Mouse (Mus musculus) spleen, adult 2 months (tissue): ENCODE measurements around the gene Stat6. TPM values are rescaled to one million over a fixed set of nuclear protein-coding genes. Genes with fewer than 3 reads are reported as not detected.

Experiments used
- DNase-seq, 2 experiments: peaks; one replicate each; pipeline versions ENCODE4 v3.0.0 to v3.0.0-alpha.2; 2012 to 2021; ENCODE audit warnings: low spot score in 2 of 2, low read depth in 1 of 2
- H3K27ac ChIP-seq: fragments of 200-500 bp; 2 replicates; pipeline ENCODE4 v1.5.1; 2012; ENCODE audit warnings: low read length, inconsistent platforms; ENCODE audit not compliant: insufficient read depth
- H3K27me3 ChIP-seq: fragments of 200-500 bp; 2 replicates; pipeline ENCODE4 v1.6.1; 2012; ENCODE audit warnings: mild to moderate bottlenecking, moderate library complexity, low read length, inconsistent platforms; ENCODE audit not compliant: control insufficient read depth, insufficient read depth
- H3K36me3 ChIP-seq: fragments of 200-500 bp; 2 replicates; pipeline ENCODE4 v1.6.1; 2012; ENCODE audit warnings: mild to moderate bottlenecking, low read length, inconsistent platforms; ENCODE audit not compliant: control insufficient read depth, insufficient read depth
- H3K4me1 ChIP-seq: fragments of 200-500 bp; 2 replicates; pipeline ENCODE4 v1.6.1; 2011; ENCODE audit warnings: inconsistent platforms; ENCODE audit not compliant: control insufficient read depth, insufficient read depth, insufficient read length
- H3K4me3 ChIP-seq: fragments of 200-500 bp; 2 replicates; pipeline ENCODE4 v1.5.1; 2011; ENCODE audit warnings: mild to moderate bottlenecking, inconsistent platforms; ENCODE audit not compliant: insufficient read depth, insufficient read length; ENCODE audit errors: extremely low read depth
- CTCF ChIP-seq: fragments of 200-500 bp; IDR thresholded peaks from 2 replicates; pipeline ENCODE4 v1.5.1; 2011; ENCODE audit warnings: mild to moderate bottlenecking, inconsistent platforms; ENCODE audit not compliant: insufficient read depth, insufficient read length, insufficient replicate concordance; ENCODE audit errors: extremely low read depth
- POLR2A ChIP-seq: fragments of 200-500 bp; IDR thresholded peaks from 2 replicates; pipeline ENCODE4 v1.6.1; 2011; ENCODE audit warnings: low read depth, low read length, inconsistent platforms
- WGBS: fragments of 180-500 bp; shearing (Covaris S2); methylation state at CpG from one replicate; pipeline ENCODE4 v1.1.7; 2018; 5-methylcytosine and 5-hydroxymethylcytosine counted together
- polyA plus RNA-seq: library from polyadenylated mRNA; depleted of rRNA; stranded (reverse); fragments of >200 nt; gene quantifications from 2 replicates; pipeline ENCODE4 v1.2.3, GENCODE M21; 2012

Stat6 gene
- polyA plus RNA-seq, 1 experiment, result 126 TPM

DNA sequence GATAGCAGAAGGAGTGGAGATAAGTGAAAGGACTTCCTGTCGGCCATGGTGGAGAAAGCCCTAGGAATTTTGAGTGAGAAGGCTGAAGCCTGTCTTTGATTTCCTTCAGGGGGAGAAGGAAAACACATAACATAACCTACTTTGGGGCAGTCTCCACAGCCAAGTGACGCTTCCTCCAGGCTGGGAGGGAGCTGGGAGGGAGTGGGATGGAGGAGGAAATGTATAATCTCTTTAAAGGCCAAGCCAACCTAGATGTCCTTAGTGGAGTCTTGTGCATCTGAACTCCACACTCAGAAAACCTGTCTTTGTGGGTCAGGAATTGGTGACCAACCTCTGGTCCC lies 27.8 kb upstream of the Stat6 start:
- H3K36me3 ChIP-seq, result no peaks in the 10 kb centered on the region
- no peak overlapping the region for H3K4me3 ChIP-seq
- H3K27ac ChIP-seq, result peak overlapping the region; percentile 37; the same call in 1 of the 2 replicates
- no peak for DNase-seq
- peaks cover 2% of the 10 kb centered on the region; the same call in 1 of the 2 replicates for H3K27me3 ChIP-seq
- 71% methylated on average over 2 of the region's 2 CpGs for WGBS
- H3K4me1 ChIP-seq, result peaks cover 3% of the 10 kb centered on the region; the same call in 1 of the 2 replicates
- TF ChIP-seq CTCF, result no peak
- no peak for TF ChIP-seq POLR2A

DNA sequence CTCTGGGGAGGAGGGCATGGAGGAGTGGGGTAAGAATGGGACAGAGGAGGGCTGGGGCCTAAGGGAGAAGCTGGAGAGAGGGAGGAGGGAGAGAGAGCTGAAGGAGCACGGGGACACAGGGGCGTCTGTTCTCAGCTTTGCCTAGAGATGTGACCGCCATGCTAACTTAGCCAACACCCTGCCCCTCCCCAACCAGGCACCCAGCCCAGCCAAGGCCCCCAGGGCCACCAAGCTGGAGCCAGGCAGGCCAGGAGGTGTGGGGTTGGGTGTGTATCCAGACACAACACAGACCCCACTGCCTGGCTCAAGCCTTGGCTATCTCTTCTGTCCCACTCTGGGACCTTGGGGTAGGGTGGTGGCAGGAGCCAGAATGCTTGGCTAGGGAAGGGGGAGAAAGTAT lies 27.2 kb upstream of the Stat6 start:
- Histone ChIP-seq H3K4me1 (peaks cover 3% of the 10 kb centered on the region; the same call in 1 of the 2 replicates), H3K4me3 (no peak overlapping the region), H3K27me3 (peaks cover 2% of the 10 kb centered on the region; the same call in 1 of the 2 replicates), H3K36me3 (no peaks in the 10 kb centered on the region), H3K27ac (peak overlapping the region; percentile 37; the same call in 1 of the 2 replicates)
- DNase-seq, result no peak
- 89% methylated on average over 1 of the region's 3 CpGs for whole genome bisulfite sequencing
- TF ChIP-seq POLR2A, result no peak
- TF ChIP-seq CTCF, result no peak

DNA sequence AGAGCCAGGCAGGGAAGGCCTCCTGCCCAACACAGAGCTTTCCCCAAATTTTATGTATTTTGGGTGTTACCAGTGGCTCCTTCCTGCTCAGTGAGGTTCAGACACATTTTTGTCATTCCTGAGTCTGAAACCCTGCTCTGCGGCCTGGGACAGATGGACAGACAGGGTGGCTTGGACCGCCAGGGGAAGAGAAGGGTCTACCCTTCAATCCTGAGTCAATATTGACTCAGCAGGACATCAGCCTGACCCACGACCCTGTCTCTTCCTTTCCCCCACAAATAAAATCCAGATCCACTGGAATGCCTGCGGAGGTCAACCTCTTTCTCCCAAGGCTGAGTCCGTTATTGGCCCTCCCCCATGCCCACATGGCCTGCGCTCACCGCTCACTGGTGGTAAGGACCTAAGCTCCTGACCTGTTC lies 26.5 kb upstream of the Stat6 start:
- Histone ChIP-seq H3K27ac (0 out of 2 replicates have a peak overlapping the region, but pooled peaks have one; percentile 37), H3K4me1 (peaks cover 3% of the 10 kb centered on the region; the same call in 1 of the 2 replicates), H3K4me3 (no peak overlapping the region), H3K27me3 (peaks cover 5% of the 10 kb centered on the region), H3K36me3 (no peaks in the 10 kb centered on the region)
- no peak for TF ChIP-seq POLR2A
- TF ChIP-seq CTCF, result no peak
- DNase-seq, result no peak
- WGBS, result 82% methylated on average over 7 of the region's 7 CpGs

GRCm38 (mm10) chr10:127617294-127617693 lies 25.5 kb upstream of the Stat6 start:
- no peak for DNase-seq
- 90% methylated on average over 4 of the region's 4 CpGs for WGBS
- H3K4me1 ChIP-seq, result peaks cover 6% of the 10 kb centered on the region; the same call in 1 of the 2 replicates
- peaks cover 7% of the 10 kb centered on the region for H3K27me3 ChIP-seq
- H3K4me3 ChIP-seq, result no peak overlapping the region
- TF ChIP-seq CTCF (no peak), POLR2A (no peak)
- H3K27ac ChIP-seq, result no peak overlapping the region
- no peaks in the 10 kb centered on the region for H3K36me3 ChIP-seq

GRCm38 (mm10) chr10:127618173-127618572 lies 24.6 kb upstream of the Stat6 start:
- no peak for DNase-seq
- Histone ChIP-seq H3K27ac (peak overlapping the region; percentile 17; the same call in 1 of the 2 replicates), H3K27me3 (peaks cover 7% of the 10 kb centered on the region), H3K4me3 (no peak overlapping the region), H3K36me3 (no peaks in the 10 kb centered on the region), H3K4me1 (peaks cover 6% of the 10 kb centered on the region; the same call in 1 of the 2 replicates)
- no peak for TF ChIP-seq CTCF
- no peak for TF ChIP-seq POLR2A
- 55% methylated on average over 6 of the region's 6 CpGs for WGBS

DNA sequence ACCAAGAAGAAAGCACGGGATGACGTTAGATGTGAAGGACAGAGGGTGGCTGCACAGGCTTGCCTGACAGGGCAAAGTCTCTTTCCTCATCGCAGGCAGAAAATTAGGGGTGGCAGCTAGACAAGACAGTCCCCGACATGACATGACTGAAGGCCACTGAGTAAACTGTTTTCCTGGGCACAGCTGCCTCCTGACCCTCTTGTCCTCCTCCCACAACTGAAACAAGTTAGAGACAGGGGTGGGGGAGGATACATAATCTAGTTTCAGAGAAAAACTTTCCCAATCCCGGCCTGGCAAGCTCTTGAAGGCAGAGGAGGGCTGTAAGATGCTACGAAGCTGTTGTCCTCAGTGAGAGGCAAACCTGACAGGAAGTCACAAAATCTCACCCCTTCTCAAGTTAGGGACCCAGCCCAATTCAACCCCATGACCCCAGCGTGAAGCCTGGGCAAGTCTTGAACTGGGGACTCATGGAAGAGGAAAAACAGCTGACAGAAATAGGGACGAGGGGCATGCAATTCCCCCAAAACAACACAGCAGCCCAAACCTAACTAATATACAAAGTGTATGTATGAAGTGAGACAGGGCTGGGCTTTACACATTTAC lies 23.6 kb upstream of the Stat6 start:
- H3K36me3 ChIP-seq, result no peaks in the 10 kb centered on the region
- peaks cover 6% of the 10 kb centered on the region; the same call in 1 of the 2 replicates for H3K4me1 ChIP-seq
- WGBS, result 66% methylated on average over 8 of the region's 8 CpGs
- peak overlapping the region; percentile 29; the same call in 1 of the 2 replicates for H3K4me3 ChIP-seq
- peaks cover 7% of the 10 kb centered on the region for H3K27me3 ChIP-seq
- H3K27ac ChIP-seq, result peak overlapping the region; percentile 17
- DNase-seq, result no peak
- TF ChIP-seq POLR2A (no peak), CTCF (no peak)

DNA sequence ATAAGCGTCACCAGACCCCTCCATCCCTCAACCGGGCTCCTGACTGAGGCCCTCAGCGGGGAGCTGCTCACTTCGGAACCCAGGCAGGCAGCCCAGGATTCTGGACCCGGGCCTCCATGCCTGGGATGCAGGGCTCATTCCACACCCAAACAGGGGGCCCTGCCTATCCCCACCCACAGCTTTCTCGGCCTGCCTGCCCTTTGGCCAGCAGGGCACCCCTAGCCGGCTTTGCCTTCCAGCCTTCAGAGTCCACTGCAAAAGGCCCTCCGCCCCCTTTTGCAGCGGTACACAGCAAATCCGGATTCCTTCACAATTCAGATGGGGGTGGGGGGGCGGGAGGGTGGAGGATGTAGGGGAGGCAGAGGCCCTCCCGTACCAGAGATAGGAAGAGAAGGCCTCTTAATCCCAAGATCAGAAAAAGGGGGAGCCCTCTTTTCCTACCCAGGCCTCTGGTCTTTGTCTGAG lies 22.8 kb upstream of the Stat6 start:
- DNase-seq, result no peak
- Histone ChIP-seq H3K4me1 (peaks cover 6% of the 10 kb centered on the region; the same call in 1 of the 2 replicates), H3K36me3 (no peaks in the 10 kb centered on the region), H3K4me3 (peak overlapping the region; percentile 57; the same call in 1 of the 2 replicates), H3K27me3 (peaks cover 7% of the 10 kb centered on the region), H3K27ac (peak overlapping the region; percentile 17)
- no peak for TF ChIP-seq POLR2A
- no peak for TF ChIP-seq CTCF
- WGBS, result 75% methylated on average over 12 of the region's 12 CpGs
